Comparison of ENCODE assay signal across 26 mouse cellular contexts in genomic region chr14:17982017-17982416, GRCm38 (mm10).
DNase-seq lines count a peak whose midpoint lies in the region; ATAC-seq and TF ChIP-seq lines count a peak whose summit lies in the region.
"Had no signal": no experiment of that assay in that cellular context is flagged by ENCODE, and none has a peak within 500 bp of the region (broad histone marks: within the 10 kb centered on the region; RNA-seq: fewer than 3 reads in every experiment).

No protein-coding gene starts in this region.

- TF ChIP-seq POLR2A in CH12.LX (IDR thresholded peaks at IDR 0.05; ENCODE audit: low read depth, low read length), result peak; percentile 48; the same call in 1 of the 2 replicates

- peak; percentile 62 for TF ChIP-seq EP300 in CH12.LX (IDR thresholded peaks at IDR 0.05; ENCODE audit: low read length)

- no peaks in the 10 kb centered on the region for H3K79me2 ChIP-seq in CH12.LX (replicated peaks; ENCODE audit: control insufficient read depth, extremely low read depth, insufficient read depth, poor library complexity, severe bottlenecking)

- DNase-seq in frontal cortex, postnatal 36 days (ENCODE audit: low spot score in 2 of 2), result no peak
- peak; percentile 6 for DNase-seq in 3T3-L1 (ENCODE audit: low read depth, low spot score)
- peak; percentile 63 for DNase-seq in CH12.LX (ENCODE audit: extremely low read depth)
- peak; percentile 62 for DNase-seq in induced T-regulatory cell, adult 2 months (ENCODE audit: low read depth)
- DNase-seq in gastrocnemius, postnatal 10 days, result no peak
- DNase-seq in spleen, postnatal 10 days (ENCODE audit: low spot score in 2 of 2), result no peak
- no peak for DNase-seq in layer of hippocampus, adult 2 months (ENCODE audit: low spot score in 2 of 2)
- DNase-seq: adrenal gland, postnatal 10 days; cerebellum, adult 9-10 months; heart, postnatal 36 days; kidney, adult 8-10 months; kidney, postnatal 10 days; liver; lung, adult 2 months; midbrain, embryonic 14.5 days; thymus, postnatal 14 days had no signal

- peak overlapping the region; percentile 46 to 60 (median 50) for H3K4me3 ChIP-seq in CH12.LX (replicated peaks in 1 of 3; ENCODE audit: low read depth in 2 of 3, low read length in 2 of 3, poor library complexity in 1 of 3)
- no peak overlapping the region for H3K4me3 ChIP-seq in layer of hippocampus, adult 2 months
- H3K4me3 ChIP-seq: embryonic facial prominence, embryonic 13.5 days; forebrain, embryonic 10.5 days; forebrain, embryonic 15.5 days; hindbrain, embryonic 15.5 days; stomach, embryonic 15.5 days had no signal

- no peak for TF ChIP-seq CTCF in CH12.LX (conservative IDR thresholded peaks at IDR 0.05 in 1 of 2, IDR thresholded peaks at IDR 0.05 in 1 of 2; ENCODE audit: low read depth in 2 of 2, low read length in 2 of 2)
- no peak for TF ChIP-seq CTCF in layer of hippocampus, adult 2 months (conservative IDR thresholded peaks at IDR 0.05)

- no peaks in the 10 kb centered on the region for H3K27me3 ChIP-seq in CH12.LX (replicated peaks)
- H3K27me3 ChIP-seq: embryonic facial prominence, embryonic 13.5 days; forebrain, embryonic 15.5 days; hindbrain, embryonic 15.5 days; stomach, embryonic 15.5 days had no signal

- TF ChIP-seq RAD21 in CH12.LX (IDR thresholded peaks at IDR 0.05; ENCODE audit: low read depth, low read length), result no peak

- peaks cover 9 to 22% of the 10 kb centered on the region in 2 experiments for H3K4me1 ChIP-seq in CH12.LX (ENCODE audit: control insufficient read depth in 1 of 2, insufficient read depth in 2 of 2)
- H3K4me1 ChIP-seq: embryonic facial prominence, embryonic 13.5 days; forebrain, embryonic 10.5 days; forebrain, embryonic 15.5 days; hindbrain, embryonic 15.5 days; stomach, embryonic 15.5 days had no signal

- H3K27ac ChIP-seq in CH12.LX (ENCODE audit: insufficient read depth, low read depth), result peak overlapping the region; percentile 76
- H3K27ac ChIP-seq in layer of hippocampus, adult 2 months, result no peak overlapping the region
- H3K27ac ChIP-seq: embryonic facial prominence, embryonic 13.5 days; forebrain, embryonic 10.5 days; forebrain, embryonic 15.5 days; hindbrain, embryonic 15.5 days; liver, embryonic 14.5 days; stomach, embryonic 15.5 days had no signal

- dilution Hi-C loops in CH12.LX (cut with MboI; ENCODE audit: extremely low pct_ligation_motif_present, extremely low pct_unique_long_range_greater_than_20kb, low sequenced_read_pairs), result no loop called here

- peak overlapping the region; percentile 52 for H3K9ac ChIP-seq in CH12.LX (ENCODE audit: insufficient read depth, low read depth)
- H3K9ac ChIP-seq: embryonic facial prominence, embryonic 13.5 days; forebrain, embryonic 15.5 days; hindbrain, embryonic 15.5 days; liver, embryonic 14.5 days; stomach, embryonic 15.5 days had no signal

- peak; percentile 53; the same call in 1 of the 2 replicates for ATAC-seq in frontal cortex, adult (ENCODE audit: low TSS enrichment)
- ATAC-seq: forebrain, embryonic 15.5 days; intestine, embryonic 16.5 days had no signal

- in situ Hi-C loops in CH12.LX (cut with MboI; ENCODE audit: low pct_ligation_motif_present, low pct_unique_long_range_greater_than_20kb, low sequenced_read_pairs), result no loop called here

- no peaks in the 10 kb centered on the region for H3K36me3 ChIP-seq in CH12.LX (replicated peaks in 1 of 2; ENCODE audit: control insufficient read depth in 1 of 2, insufficient read depth in 1 of 2, low read length in 1 of 2)
- H3K36me3 ChIP-seq: embryonic facial prominence, embryonic 13.5 days; forebrain, embryonic 10.5 days; forebrain, embryonic 15.5 days; hindbrain, embryonic 15.5 days; stomach, embryonic 15.5 days had no signal

- no peaks in the 10 kb centered on the region for H3K9me3 ChIP-seq in CH12.LX (replicated peaks; ENCODE audit: low read length)
- H3K9me3 ChIP-seq: embryonic facial prominence, embryonic 13.5 days; forebrain, embryonic 10.5 days; forebrain, embryonic 15.5 days; G1E; hindbrain, embryonic 15.5 days; stomach, embryonic 15.5 days had no signal

- H3K4me2 ChIP-seq in CH12.LX (ENCODE audit: insufficient read depth, low read depth, poor library complexity, severe bottlenecking), result peak overlapping the region; percentile 76
- H3K4me2 ChIP-seq: embryonic facial prominence, embryonic 13.5 days; forebrain, embryonic 15.5 days; heart, embryonic 11.5 days; hindbrain, embryonic 15.5 days; stomach, embryonic 15.5 days had no signal

TF ChIP-seq in CH12.LX, 34 proteins besides CTCF, POLR2A, EP300 and RAD21:
- TF ChIP-seq TCF12 (IDR thresholded peaks at IDR 0.05; ENCODE audit: low read depth, low read length), result peak; percentile 52; the same call in 1 of the 2 replicates
- peak; percentile 48; the same call in 1 of the 2 replicates for TF ChIP-seq MYC (IDR thresholded peaks at IDR 0.05; ENCODE audit: low read depth, low read length)
- no peak for TF ChIP-seq USF1 (IDR thresholded peaks at IDR 0.05; ENCODE audit: low read depth, low read length)
- TF ChIP-seq CHD1 (IDR thresholded peaks at IDR 0.05; ENCODE audit: low read depth, low read length), result 0 out of 2 replicates have a peak, but pooled peaks have one; percentile 8
- TF ChIP-seq JUN (IDR thresholded peaks at IDR 0.05; ENCODE audit: insufficient read depth, low read depth, low read length), result no peak
- no peak for TF ChIP-seq ZKSCAN1 (IDR thresholded peaks at IDR 0.05; ENCODE audit: borderline replicate concordance, low read depth, low read length)
- TF ChIP-seq BHLHE40 (IDR thresholded peaks at IDR 0.05; ENCODE audit: low read depth, low read length), result peak; percentile 46; the same call in 1 of the 2 replicates
- no peak for TF ChIP-seq CHD2 (IDR thresholded peaks at IDR 0.05; ENCODE audit: low read length)
- TF ChIP-seq UBTF (IDR thresholded peaks at IDR 0.05; ENCODE audit: low read depth, low read length), result no peak
- no peak for TF ChIP-seq KAT2A (IDR thresholded peaks at IDR 0.05; ENCODE audit: insufficient replicate concordance, low read length)
- TF ChIP-seq ZMIZ1 (IDR thresholded peaks at IDR 0.05; ENCODE audit: low read depth, low read length), result no peak
- TF ChIP-seq ZNF384 (IDR thresholded peaks at IDR 0.05; ENCODE audit: low read depth, low read length), result peak; percentile 84
- peak; percentile 31; the same call in 1 of the 2 replicates for TF ChIP-seq NELFE (IDR thresholded peaks at IDR 0.05; ENCODE audit: low read depth, low read length)
- peak; percentile 52 for TF ChIP-seq HCFC1 (IDR thresholded peaks at IDR 0.05; ENCODE audit: low read depth, low read length)
- TF ChIP-seq ZC3H11A (IDR thresholded peaks at IDR 0.05; ENCODE audit: low read depth, low read length), result no peak
- TF ChIP-seq MAX (IDR thresholded peaks at IDR 0.05; ENCODE audit: low read length), result no peak
- TF ChIP-seq GABPA (IDR thresholded peaks at IDR 0.05; ENCODE audit: insufficient replicate concordance, low read depth, low read length), result no peak
- no peak for TF ChIP-seq USF2 (conservative IDR thresholded peaks at IDR 0.05; ENCODE audit: low read depth, low read length)
- peak; percentile 71 for TF ChIP-seq SIN3A (IDR thresholded peaks at IDR 0.05; ENCODE audit: low read length)
- TF ChIP-seq POLR2AphosphoS2 (IDR thresholded peaks at IDR 0.05; ENCODE audit: low read depth, low read length), result no peak
- TF ChIP-seq MXI1 (IDR thresholded peaks at IDR 0.05; ENCODE audit: low read depth, low read length), result no peak; the same call in 1 of the 2 replicates
- no peak for TF ChIP-seq MEF2A (IDR thresholded peaks at IDR 0.05; ENCODE audit: borderline replicate concordance, low read depth, low read length)
- TF ChIP-seq NRF1 (IDR thresholded peaks at IDR 0.05; ENCODE audit: low read depth, low read length), result 0 out of 2 replicates have a peak, but pooled peaks have one; percentile 12
- TF ChIP-seq IRF4 (IDR thresholded peaks at IDR 0.05; ENCODE audit: low read depth, low read length), result peak; percentile 79
- no peak; the same call in 1 of the 2 replicates for TF ChIP-seq ELF1 (IDR thresholded peaks at IDR 0.05; ENCODE audit: low read depth, low read length)
- peak; percentile 85 for TF ChIP-seq ETS1 (conservative IDR thresholded peaks at IDR 0.05; ENCODE audit: low read depth, low read length)
- TF ChIP-seq MAFK (IDR thresholded peaks at IDR 0.05; ENCODE audit: insufficient replicate concordance, low read length), result no peak
- no peak for TF ChIP-seq SMC3 (IDR thresholded peaks at IDR 0.05; ENCODE audit: low read depth, low read length)
- TF ChIP-seq PAX5 (IDR thresholded peaks at IDR 0.05; ENCODE audit: low read length), result no peak
- no peak for TF ChIP-seq MAZ (IDR thresholded peaks at IDR 0.05; ENCODE audit: low read depth, low read length)
- TF ChIP-seq JUND (conservative IDR thresholded peaks at IDR 0.05; ENCODE audit: low read depth, low read length), result peak; percentile 36; the same call in 1 of the 2 replicates
- TF ChIP-seq TBP (conservative IDR thresholded peaks at IDR 0.05; ENCODE audit: low read depth, low read length), result peak; percentile 72
- TF ChIP-seq E2F4 (IDR thresholded peaks at IDR 0.05; ENCODE audit: insufficient replicate concordance, low read depth, low read length), result no peak
- no peak for TF ChIP-seq RCOR1 (conservative IDR thresholded peaks at IDR 0.05; ENCODE audit: low read depth, low read length)

Comparison
In these comparisons a context has a peak if more than half of its experiments do, and no peak if none do; other contexts are left out.
1. DNase-seq: peak in 3T3-L1 (single experiment), CH12.LX (single experiment) and induced T-regulatory cell, adult 2 months (single experiment); none in frontal cortex, postnatal 36 days (0 of 2), gastrocnemius, postnatal 10 days (single experiment), spleen, postnatal 10 days (0 of 2) and layer of hippocampus, adult 2 months (0 of 2).